Mouse (Mus musculus) mature B cell (primary cell): Measurements from ENCODE around the gene Ppp1r15b.

Experiments used
- in situ Hi-C: fragments of 300-500 bp; cut with MboI; formaldehyde crosslinking; loops from 2 replicates; pipeline ENCODE4 v1.14.3; 2019

Gene Ppp1r15b

DNA sequence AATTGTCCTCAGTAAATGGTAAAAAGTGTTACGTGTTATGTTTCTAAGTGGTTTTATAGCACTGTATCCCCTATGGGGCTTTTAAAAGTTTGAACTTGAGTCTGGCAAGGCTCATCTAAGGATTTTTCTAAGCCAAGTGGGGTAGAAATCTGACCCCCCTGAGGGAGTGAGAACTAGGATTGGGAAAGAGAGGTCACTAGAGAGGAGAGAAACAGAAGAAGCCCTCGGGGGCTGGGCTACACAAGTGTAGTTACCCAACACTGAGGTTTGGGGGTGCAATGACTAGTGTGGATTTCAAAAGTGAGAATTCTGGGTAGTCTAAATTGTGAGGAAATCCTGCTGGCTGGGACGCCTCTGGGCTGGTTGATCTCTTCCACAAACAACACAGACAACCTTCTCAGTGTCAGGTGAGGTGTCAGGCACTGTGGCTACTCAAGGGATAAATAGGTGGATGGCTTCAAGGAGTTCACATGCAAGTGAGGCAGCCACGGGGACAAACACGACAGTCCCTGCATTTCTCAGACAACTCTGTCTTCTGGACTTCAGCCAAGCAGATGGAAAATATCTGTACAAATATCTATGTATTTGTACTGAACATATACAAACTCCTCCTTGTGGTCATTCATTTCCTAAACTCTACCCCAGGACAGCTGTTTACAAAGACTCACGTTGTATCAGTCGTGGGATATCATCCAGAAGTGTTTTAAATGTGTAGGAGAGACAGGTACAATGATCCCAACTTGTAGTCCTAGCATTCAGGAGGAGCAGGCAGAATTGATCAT, 10.8 kb upstream of the Ppp1r15b start:
- in situ Hi-C loops: no loop called here

DNA sequence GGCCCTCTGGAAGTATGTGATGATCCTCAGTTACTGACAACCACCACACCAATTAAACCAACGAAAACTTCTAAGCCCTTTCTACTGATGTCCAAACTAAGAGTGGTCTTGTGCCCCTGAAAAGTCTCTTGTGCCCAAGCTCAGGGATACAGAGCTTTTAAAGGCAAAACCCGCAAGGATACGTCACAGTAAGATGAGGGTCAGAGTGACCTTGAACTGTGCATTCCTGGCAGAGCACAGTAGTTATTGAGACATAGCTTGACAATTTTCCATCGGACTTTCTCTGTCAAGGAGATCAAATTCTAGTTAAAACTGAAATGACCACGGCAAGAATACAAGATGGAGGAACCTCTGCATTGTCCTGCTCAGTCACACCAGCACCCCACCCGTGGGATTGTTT, 9.7 kb upstream of the Ppp1r15b start:
- in situ Hi-C loops: no loop called here

DNA sequence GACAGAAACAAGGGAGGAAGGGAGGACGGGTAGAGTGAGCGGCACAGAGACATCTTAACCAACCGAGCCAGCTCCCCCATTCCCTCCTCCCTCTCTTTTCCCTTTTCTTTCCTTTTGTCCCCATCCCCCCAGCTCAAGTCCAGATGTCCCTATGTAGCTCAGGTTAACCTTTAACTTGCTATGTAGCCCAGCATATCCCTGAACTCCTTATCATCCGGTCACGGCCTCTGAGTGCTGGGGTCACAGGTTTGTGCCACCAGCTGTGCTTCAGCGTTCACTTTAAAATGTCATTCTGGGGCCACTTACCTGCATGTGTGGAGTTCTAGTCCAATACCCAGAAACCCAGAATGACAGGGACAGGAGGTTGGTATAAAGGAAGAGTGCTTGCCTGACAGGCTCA, 6.8 kb upstream of the Ppp1r15b start:
- in situ Hi-C loops: no loop called here

DNA sequence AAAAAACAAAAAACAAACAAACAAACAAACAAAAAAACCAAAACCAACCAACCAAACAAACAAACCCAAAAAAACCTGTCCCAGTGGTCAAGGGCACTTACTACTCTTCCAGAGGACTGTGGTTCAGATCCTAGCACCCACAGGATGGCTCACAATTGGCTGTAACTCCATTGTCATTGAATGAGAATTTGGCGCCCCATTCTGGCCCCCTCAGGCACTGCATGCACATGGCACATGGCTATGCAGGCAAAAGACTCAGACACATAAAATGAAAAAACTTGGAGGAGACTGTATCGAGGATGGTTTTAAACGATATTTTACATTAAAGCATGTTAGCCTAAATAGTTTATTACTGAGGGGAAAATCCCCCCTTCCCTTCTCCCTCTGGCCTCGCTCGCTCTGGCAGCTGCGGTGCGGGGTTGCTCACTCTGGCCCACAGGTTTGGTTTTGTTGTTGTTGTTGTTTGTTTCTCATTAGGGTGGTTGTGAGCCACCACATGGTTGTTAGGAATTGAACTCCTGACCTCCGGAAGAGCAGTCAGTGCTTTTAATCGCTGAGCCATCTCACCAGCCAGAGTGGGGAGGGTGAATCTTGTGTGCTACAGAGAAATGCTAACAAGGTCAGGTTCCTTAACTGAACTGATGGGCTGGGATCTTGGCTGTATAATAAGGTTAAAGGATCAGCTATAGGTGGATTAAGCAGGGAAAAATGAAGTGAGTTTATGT, 5.1 kb upstream of the Ppp1r15b start:
- in situ Hi-C loops: no loop called here

DNA sequence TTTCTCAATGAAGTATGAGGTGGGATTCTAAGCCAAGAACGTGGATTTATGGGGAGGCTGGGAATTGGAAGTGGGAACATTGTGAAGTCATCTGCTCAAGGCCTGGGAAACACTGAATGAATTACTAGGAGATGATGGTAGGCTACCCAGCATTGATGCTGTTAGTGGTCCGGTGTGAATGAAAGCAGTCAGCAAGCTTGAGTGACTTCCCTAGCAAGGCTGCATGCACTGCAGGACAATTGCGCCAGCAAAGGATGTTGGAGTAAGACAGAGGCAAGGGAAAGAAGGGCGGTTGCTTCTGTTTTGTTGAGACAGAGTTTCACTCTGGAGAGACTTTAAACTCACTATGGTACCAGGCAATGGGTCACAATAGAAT, 4.6 kb upstream of the Ppp1r15b start:
- in situ Hi-C loops: no loop called here

DNA sequence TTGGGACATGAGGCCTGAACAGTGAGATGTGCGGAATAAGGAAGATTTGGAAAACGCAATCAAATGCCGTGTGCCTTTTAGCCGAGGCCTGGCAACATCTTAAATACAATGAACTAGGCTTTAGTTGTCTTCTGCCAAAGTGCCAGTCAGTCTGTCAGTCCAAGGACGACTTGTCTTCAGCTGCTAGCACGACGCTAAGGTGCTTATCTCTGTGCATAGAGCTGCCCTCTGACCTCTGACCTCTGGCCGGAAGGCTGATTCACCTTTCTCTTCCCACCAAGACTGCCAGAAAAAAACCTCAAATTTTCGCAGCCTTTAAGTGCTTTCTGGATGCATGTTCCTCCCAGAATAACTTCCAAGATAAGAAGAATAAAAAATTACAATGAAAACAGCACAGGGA, 3.6 kb upstream of the Ppp1r15b start:
- in situ Hi-C loops: no loop called here

DNA sequence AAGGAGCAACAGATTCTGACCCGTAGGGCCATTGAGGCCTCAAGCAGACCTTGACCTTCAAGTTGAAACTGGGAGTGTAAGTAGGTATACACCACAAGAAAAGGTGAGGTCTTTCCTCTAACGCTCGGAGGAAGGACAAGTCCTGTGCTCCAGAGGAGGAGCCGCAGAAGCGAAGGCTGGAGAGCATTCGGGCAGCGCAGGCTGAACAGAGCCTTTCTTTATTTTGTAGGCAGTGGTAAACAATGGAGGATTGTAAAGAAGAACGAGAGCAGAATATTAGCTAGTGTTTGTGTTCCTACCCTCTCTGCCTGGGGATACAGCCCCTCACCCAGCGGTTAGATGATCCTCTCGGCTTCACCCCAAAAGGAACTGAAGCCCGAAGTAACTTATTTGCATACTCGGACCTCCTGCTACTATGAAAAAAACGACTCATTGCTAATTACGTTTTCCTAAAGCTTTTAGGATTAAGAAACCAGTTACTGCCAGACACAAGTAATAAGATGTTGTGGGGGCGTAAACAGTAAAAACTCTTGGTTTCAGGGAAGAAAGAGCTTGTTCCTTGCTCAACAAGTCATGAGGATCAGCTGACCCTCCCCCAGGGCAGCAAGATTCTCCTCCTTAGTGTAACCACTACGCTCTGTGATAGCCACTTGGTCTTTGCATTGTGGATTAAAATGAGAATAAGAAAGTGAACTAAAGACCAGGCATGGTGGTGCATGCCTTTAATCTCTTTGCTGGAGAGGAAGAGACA, 1.3 kb upstream of the Ppp1r15b start:
- in situ Hi-C loops: no loop called here

DNA sequence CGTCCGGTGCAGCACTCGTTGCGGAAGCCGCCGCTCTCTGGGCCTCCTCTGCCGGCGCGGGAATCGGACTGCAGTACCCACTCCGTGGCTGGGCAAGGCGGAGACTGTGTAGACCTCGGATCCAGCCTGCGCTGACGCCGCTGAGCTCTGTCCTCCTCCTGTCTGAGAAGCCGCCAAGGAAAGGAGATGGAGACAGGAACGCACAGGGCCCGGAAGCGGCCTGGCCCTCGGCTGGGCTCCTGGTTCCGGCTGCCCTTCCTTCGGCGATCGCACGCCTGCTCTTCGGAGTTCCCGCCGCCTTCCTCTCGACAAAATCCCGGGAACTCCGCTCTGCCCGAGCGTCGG, 590 bp downstream of the Ppp1r15b start:
- in situ Hi-C loops: no loop called here

DNA sequence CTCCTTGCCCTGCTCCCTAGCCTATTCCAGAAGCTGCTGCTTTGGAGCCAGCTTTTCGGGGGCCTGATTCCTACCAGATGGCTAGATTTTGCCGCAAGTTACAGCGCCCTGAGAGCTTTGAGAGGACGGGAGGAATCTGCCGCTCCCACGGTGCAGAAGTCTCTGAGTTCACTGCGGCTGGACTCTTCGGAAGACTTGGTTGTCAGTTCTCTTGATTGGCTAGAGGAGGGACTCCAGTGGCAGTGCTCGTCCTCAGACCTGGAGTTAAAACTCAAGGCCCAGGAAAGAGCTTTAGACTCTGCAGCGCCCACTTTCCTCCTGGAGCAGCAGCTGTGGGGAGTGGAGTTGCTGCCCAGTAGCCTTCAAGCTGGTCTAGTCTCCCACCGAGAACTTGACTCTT, 993 bp downstream of the Ppp1r15b start:
- in situ Hi-C loops: no loop called here

DNA sequence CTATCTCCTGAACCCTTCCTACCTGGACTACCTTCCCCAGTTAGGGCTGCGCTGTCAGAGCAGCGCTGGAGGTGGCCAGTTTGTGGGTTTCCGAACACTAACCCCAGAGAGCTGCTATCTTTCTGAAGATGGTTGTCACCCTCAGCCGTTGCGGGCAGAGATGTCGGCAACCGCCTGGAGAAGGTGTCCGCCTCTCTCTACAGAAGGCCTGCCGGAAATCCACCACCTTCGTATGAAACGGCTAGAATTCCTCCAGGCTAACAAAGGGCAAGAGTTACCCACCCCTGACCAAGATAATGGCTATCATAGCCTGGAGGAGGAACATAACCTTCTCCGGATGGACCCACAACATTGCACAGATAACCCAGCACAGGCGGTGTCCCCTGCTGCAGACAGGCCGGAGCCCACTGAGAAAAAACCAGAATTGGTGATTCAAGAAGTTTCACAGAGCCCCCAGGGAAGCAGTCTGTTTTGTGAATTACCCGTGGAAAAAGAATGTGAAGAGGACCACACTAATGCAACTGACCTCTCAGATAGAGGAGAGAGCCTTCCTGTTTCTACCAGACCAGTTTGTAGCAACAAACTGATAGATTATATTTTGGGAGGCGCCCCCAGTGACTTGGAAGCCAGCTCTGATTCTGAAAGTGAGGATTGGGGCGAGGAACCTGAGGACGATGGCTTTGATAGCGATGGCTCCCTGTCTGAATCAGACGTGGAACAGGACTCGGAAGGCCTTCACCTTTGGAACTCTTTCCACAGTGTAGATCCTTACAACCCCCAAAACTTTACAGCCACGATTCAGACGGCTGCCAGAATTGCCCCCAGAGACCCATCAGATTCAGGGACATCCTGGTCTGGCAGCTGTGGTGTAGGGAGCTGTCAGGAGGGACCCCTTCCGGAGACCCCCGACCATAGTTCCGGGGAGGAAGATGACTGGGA, 1.7 kb downstream of the Ppp1r15b start:
- in situ Hi-C loops: no loop called here

DNA sequence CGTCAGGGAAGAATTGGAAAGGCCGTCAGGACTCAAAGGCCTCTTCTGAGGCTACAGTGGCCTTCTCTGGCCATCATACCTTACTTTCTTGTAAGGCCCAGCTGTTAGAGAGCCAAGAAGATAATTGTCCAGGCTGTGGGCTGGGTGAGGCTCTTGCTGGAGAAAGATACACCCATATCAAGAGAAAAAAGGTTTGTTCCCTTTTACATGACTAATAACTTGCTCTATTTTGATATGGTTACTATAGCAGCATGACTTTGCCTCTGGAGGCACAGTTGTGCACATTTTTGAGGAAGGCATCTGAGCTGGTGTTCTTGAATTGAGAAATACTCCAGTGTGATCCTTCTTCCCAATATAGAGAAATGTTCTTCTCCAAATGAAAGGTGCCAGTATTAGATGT, 2.5 kb downstream of the Ppp1r15b start:
- in situ Hi-C loops: no loop called here

DNA sequence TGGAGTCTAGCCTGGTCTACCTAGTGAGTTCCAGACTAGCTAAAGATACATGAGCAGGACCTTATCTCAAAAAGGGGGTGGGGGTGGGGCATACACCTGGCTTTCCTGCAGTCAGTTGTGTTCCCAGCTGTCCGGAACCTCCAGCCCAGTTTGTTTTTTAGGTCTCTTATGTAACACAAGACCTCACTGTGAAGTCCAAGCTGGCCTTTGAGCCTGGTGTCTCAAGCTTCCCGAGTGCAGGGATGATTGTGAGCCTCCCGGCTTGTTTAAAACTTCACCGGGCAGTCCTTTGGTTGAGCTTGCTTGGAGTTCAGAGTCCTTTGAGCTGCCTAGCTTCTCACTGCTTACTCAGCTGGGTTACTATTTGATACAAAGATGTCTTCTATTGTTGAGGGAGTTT, 3.1 kb downstream of the Ppp1r15b start:
- in situ Hi-C loops: no loop called here

DNA sequence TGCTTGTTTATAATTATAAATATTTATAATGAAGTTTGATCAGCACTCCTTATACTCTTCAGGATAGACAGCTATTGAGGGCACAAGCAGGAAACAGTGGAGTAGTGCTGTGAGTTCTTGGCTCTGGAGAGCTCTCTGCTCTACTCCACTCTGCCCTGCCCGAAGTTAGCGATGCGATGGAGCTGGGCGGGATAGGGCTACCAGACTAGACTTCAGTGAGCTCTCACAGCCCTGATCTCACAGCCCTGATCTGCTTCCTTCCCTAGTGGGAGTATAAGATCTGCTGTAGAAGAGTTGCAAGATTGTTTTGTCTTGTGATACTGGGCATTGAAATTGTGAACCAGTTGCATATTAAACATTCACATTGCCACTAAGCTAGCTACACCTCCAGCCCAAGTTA, 3.9 kb downstream of the Ppp1r15b start:
- in situ Hi-C loops: no loop called here

DNA sequence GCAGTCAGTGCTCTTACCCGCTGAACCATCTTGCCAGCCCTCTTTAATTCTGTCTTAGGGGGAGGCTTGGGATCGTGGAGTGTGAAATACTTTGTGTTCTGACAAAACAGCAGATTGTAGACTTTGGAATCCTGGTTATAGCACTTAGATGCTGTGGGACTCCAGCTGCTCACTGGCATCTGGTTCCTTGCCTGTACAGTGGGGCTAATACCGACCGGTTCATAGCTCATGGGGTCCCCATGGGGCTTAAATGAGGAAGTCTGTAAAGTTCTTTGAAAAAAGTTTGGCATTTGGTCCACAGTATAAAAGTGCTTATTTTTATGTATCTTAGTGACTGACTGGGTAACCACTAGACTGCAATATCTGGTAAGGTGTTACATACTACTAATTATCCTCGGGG, 4.9 kb downstream of the Ppp1r15b start:
- in situ Hi-C loops: no loop called here

DNA sequence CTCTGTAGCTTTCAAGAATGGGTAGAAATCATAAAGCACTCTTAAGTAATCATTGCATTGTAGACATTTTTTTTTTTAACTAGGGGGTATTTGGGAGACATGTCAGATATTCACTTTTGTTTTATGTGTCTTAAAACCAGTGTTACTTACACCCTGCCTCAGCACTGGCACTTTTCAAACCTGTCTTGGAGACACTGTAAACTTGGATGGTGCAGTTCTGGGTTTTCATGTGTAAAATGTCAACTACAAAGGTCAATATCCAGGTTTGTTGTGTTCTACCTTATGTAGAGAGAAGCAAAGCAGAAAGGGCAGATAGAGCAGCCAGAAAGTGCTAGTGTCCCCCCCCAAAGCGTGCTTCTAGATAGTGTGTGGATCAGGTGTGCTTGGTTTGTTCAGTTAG, 7.5 kb downstream of the Ppp1r15b start:
- in situ Hi-C loops: no loop called here

DNA sequence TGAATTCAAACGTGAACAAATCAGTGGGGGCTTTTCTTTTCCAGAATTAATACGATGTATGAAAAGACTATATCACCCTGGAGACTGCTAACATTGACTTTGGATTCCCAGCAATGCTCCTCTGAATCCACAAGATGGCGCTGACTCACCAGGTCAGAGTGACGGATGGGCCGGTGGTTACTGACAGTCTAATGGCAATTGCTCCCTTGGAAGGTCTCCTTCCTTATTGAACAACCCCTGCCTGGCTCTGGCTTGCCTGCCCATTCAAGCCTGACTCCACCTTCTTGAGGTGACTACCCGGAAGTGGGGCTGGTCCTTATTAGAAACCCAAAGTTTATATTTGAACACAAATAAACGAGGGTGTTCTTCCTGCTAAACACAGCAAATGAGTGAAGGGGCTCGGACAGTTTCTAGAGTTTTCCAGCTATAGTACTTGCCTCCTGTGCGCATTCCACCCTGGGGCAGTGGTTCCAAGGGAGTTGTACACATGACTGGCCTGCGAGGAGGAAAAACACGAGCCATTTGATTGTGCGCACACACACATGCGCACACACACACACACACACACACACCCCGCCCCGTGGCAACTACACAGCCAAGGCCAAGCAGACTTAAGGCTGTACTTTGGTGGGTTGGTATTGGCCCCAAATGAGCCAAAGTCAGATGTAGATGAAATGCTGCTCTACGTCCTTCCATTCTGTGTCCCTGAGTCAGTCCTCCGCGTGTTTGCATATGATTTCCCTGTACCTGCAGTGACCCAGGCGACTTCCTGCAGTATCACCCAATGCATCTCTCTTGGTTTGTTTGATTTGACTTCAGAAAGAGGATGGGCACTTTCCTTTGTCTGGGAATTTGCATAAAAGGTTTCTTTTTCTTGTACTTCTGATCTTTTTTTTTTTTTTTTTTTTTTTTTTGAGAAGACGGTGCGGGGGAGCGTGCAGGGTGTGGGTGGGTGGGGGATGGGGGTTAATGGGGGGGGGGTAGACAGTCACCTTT, 15.4 kb downstream of the Ppp1r15b start:
- in situ Hi-C loops: no loop called here

DNA sequence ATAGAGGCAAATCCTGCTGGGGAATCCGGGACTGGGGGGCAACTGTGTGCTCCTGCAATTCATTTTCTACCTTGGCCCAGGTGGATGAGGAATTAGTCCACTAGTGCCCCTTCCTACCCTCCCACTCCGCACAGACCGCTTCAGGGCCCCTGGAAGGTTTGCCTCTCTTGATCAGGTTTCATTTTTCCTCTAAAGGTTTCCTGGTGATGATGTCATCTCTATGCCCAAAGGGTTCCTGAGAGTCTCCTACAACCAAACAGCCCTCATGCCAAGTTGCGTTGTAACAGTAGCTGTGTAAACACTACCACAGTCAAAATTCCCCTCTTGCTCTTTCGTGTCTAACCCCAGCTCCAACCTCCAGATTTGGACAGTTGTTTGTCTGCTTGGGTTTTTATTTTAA, 16.4 kb downstream of the Ppp1r15b start:
- in situ Hi-C loops: no loop called here

DNA sequence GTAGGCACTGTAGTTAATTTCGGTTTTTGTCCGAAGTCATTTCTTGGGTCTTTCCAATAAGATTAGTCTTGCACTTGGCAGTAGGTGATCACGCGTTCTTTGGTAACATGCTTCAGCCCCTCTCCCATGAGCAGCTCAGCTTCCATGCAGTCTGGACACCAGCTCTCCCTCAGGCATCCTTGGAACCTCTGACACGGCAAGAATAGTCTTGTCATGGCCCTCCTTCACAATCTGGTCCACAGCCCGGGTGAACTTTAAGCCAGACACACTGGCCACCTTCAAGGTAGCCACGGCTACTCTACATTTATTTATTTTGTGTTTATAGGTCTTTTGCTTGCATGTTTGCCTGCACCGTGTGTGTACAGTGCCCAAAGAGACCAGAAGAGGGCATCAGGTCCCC, 17.2 kb downstream of the Ppp1r15b start:
- in situ Hi-C loops: no loop called here

DNA sequence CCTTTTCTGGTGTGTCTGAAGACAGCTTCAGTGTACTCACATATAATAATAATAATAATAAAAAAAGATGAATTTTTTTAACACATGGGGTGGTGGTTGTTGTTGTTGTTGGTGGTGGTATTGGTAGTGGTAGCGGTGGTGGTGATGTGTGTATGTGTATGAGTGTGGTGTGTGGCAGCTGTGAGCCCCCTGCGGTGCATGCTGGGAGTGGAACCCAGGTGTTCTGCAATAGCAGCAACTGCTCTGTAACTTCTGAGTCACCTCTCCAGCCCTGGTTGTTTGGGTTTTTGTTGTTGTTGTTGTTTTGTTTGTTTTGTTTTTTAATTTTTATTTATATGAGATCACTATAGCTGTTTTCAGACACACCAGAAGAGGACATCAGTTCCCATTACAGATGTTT, 19.6 kb downstream of the Ppp1r15b start:
- in situ Hi-C loops: loop anchor here (10.0 kb wide), 1 partner anchor 154 kb away; the partner anchor contains the start of gene Golt1a

DNA sequence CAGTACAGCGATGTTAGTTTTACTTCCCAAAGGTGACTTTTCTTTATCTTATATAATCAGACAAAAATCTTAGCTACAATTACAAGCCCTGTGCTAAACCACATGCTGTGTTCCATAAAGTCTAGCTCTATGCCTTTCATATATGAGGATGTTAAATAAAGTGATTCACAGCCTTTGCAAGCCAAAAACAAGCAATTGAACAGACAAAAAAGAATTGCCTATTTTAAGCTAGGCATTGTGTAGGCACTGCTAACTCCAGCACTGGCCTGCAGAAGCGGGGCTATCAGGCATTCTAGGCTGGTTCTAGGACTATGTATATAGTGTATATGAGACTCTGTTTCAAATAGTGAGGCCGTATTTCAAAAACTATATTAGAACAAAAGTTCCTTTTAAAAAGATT, 21.3 kb downstream of the Ppp1r15b start:
- in situ Hi-C loops: loop anchor here (10.0 kb wide), 1 partner anchor 153 kb away; the partner anchor contains the start of gene Golt1a
